Mouse (Mus musculus) Muller cell, postnatal 12 days (primary cell): Measurements from ENCODE around the gene Rbm8a.

ENCODE experiments used
- DNase-seq: peaks from one replicate; pipeline ENCODE4 v3.0.0-alpha.2; 2015; ENCODE audit errors: inconsistent ontology term

The Rbm8a gene

DNA sequence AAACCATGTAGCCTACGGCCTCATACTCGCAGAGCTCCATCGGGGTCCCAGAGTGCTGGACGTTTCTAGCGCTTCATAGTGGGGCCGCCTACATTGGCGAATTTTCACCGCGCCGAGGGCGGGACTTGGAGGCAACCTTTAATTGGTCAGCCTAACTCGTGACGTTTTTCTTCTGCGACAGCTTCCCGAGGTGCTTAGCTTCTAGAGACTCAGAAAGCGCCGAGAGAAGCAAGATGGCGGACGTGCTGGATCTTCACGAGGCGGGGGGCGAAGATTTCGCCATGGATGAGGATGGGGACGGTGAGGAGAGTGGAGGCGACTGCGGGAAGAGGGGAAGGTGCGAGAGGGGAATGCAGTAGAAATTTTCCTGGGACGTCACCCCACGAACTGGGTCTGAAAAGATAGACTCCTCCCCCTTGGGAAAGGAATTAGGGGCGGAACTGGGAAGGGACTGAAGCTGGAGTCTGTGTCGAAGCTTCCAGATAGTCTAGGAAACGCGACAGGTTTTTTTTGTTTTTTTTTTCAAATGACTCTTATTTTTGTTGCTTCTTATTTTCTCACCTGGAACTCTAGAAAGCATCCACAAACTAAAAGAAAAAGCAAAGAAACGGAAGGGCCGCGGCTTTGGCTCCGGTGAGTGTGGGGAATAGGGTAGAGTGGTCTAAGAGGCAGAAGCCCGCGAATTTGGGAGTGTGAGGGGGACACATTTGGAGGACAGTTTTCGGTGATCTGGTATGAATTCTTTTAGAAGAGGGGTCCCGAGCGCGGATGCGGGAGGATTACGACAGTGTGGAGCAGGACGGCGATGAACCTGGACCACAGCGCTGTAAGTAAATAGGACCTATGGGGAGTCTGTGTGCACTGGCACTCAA, at the start of gene Rbm8a:
TSS of gene Rbm8a (plus strand) at position 205 of the 872 bp plus-strand sequence.
- peak; percentile 93 for DNase-seq

DNA sequence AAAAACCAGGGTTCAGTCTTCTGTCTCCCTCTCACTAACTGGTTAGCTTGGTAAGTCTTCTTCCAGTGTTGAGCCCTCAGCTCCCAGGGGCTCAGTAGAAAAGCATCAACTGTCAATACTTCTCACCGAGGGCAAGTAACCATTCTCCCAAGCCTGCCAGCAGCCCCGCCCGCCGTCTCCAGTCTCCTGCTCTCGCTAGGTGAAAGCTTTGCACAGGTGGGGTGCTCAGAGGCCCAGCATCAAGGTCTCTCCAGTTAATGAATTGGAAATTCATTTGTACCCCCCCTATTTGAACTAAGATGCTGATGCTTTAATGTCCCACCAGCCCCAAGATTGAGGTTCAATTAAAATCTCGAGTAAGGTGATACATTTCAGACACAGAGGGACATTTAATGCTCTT, 48.6 kb upstream of the Rbm8a start:
- no peak for DNase-seq

GRCm38 (mm10) chr3:96581771-96582515, 47.8 kb upstream of the Rbm8a start:
- DNase-seq: no peak

- no peak for DNase-seq
Observed at GRCm38 (mm10) chr3:96583386-96583785, 46.3 kb upstream of the Rbm8a start.

GRCm38 (mm10) chr3:96590657-96591056, 39.1 kb upstream of the Rbm8a start:
- no peak for DNase-seq

GRCm38 (mm10) chr3:96593374-96593773, 36.4 kb upstream of the Rbm8a start:
- peak; percentile 34 for DNase-seq

DNA sequence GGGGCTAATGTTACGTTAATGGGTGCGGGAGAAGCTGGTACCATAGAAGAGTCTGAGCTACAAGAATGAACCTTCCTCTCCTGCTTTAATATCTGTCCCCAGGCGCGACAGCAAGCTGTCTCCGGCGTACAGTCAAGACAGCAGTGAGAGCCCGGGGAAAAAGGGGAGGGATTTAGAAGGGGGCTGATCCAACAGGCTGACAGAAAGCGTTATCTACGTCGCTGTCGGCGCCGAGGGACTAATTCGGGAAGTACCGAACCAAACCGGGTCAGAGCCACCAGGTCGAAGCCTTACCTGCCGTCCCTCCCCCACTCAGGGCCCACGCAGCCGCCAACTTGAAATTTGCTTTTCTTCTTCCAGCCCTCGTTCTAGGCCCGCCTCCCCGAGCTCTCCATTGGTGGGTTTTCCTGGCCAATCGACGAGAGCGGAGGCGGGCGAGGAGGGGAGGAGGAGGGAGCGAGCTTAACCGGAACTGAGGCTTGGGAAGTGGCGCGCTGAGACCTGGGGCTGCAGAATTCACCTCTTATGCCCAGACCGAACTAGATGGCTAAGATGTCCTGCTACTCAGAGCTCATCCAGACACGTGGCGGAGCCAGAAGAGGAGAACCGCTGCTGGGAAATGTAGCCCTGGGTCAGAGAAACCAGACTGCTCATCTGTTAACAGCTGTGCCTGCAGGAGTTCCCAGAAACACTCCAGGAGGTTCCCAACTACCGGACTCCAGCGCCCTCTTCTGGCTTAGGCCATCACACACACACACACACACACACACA, 35.8 kb upstream of the Rbm8a start, which contains the start of gene Polr3gl:
TSS of gene Polr3gl (minus strand) at position 392 of the 771 bp plus-strand sequence.
- DNase-seq: peak; percentile 96

- no peak for DNase-seq
Observed at GRCm38 (mm10) chr3:96594851-96595250, 34.9 kb upstream of the Rbm8a start.

GRCm38 (mm10) chr3:96595661-96596060, 34.1 kb upstream of the Rbm8a start:
- DNase-seq: peak; percentile 25

GRCm38 (mm10) chr3:96596228-96596707, 33.5 kb upstream of the Rbm8a start, which contains the start of gene Ankrd34a:
Ankrd34a (plus strand) TSS chr3:96596636.
- peak; percentile 55 for DNase-seq

DNA sequence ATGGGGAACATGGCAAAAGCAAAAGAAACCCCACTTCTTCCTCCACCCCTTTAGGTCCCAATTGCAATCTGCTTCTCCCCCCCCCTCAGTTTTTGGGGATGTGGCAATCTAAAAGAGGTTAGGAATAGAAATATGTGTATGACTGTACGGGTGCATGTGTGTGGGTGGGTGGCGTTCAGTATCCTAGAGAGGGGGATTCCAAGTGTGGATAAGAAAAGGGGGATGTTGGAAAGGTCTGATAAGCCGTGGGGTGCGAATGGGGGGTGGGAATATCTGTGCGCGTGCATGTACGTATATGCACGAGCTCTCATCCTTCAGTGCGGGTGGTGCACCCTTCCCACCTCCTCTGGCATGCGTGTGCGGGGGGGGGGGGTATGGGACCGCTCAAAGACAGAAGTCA, 32.9 kb upstream of the Rbm8a start:
- peak; percentile 9 for DNase-seq

DNA sequence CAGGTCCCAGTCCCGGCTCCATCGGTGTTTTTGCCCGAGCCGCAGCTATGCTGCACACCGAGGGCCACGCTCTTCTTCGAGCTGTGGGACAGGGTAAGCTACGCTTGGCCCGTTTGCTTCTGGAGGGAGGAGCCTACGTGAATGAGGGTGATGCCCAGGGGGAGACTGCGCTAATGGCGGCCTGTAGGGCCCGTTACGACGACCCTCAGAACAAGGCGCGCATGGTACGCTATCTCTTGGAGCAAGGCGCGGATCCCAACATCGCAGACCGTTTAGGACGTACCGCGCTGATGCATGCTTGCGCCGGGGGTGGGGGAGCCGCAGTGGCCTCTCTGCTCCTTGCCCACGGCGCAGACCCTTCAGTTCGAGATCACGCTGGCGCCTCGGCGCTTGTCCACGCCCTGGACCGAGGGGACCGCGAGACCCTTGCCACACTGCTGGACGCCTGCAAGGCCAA, 32.3 kb upstream of the Rbm8a start:
- peak; percentile 13 for DNase-seq

DNA sequence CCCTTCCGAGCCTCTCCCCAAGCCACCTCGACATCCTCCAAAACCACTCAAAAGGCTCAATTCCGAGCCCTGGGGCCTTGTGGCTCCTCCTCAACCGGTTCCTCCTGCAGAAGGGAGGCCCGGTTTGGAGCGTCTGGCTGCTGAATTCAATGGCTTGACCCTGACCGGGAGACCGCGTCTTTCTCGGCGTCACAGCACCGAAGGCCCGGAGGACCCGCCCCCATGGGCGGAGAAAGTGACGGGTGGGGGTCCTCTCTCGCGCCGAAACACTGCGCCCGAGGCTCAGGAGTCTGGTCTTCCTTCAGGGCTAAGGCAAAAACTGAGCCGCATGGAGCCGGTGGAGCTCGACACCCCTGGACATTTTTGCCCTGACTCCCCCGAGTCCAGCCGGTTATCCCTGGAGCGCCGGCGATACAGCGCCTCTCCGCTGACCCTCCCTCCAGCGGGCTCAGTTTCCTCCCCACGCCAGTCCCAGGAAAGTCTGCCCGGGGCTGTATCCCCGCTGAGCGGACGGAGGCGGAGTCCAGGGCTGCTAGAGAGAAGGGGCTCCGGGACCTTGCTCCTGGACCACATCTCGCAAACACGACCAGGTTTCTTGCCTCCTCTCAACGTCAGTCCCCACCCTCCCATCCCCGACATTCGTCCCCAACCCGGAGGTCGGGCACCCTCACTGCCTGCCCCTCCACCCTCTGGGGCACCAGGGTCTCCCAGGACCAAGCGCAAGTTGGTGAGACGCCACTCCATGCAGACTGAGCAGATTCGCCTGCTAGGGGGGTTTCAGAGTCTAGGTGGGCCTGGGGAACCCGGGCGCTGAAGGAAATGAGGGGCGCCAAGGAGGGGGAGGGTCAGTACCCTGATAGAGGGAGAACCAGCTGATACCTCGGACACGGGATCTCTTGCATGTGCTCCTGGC, 31.3 kb upstream of the Rbm8a start:
- DNase-seq: peak; percentile 68

- no peak for DNase-seq
Observed at GRCm38 (mm10) chr3:96599069-96599393, 30.7 kb upstream of the Rbm8a start.

- DNase-seq: no peak
Observed at GRCm38 (mm10) chr3:96599411-96599810, 30.3 kb upstream of the Rbm8a start.

- DNase-seq: peak; percentile 99
Observed at GRCm38 (mm10) chr3:96600639-96601250, 29.0 kb upstream of the Rbm8a start, which contains the start of gene Lix1l. Lix1l (plus strand) TSS chr3:96601149.

- DNase-seq: peak; percentile 76
Observed at GRCm38 (mm10) chr3:96601251-96601787, 28.4 kb upstream of the Rbm8a start.

DNA sequence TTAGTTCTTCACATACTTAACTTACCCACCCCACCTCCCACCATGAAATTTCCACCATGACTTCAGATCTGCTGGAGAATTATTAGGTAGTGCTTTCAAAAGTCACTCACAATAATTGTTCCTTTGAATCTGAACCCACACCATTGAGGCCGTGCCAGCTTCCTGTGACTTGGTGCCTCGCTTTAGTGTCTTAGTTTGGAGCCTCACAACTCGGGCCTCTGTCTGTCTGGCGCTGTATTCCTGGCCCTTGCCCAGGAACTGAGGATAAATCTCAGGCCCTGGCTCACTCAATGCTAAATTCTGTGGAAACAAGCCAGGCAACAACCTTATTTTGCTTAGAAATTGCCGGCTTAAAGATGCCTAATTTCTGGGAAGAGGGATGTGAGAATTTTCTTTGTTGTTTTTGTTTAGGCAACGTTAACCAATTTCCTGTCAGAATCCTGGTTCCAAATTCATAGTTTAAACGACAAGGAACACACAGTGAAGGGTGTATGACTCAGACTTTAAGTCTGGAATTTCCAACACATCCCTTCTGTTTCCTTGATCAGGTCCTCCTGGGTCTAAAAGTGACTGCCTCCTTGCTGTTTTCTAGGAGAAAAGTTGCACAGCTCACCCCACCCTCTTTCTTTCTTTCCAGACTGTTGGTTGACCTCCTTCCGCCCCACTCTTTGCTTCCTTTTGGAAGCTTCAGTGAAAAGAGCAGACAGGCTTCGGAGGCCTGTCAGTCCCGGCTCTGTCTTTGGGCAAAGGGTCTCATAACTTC, 27.6 kb upstream of the Rbm8a start:
- peak; percentile 66 for DNase-seq

DNA sequence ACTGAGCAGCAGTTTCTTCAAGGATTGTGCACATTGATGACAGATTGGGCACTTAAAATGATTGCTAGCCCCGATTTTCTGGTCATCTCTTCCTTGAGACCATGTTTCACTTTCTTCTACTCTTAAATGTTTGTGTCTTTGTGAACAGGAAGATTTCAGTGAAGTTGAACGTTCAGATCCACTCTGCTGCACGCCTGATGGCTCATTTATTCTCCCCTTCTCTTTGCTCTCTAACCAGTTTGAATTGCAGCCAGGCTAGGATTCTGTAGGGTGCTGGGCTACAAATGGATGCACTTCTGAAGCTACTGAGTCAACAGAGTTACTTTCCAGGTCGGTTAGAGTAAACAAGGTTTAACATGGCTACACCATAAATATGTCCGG, 27.0 kb upstream of the Rbm8a start:
- DNase-seq: no peak
